Mouse (Mus musculus) CH12F3 (cell line): ENCODE data around the gene Gm8720.
"Not testable (repeated sequence)": the region's sequence is repeated elsewhere in the genome, so short reads cannot be mapped to it uniquely, and the experiment has no call there.

Experiments
- in situ Hi-C: fragments of 300-500 bp; cut with MboI; formaldehyde crosslinking; loops from 2 replicates; pipeline ENCODE4 v1.14.3; 2020; ENCODE audit warnings: low sequenced_read_pairs

Gm8720 gene

DNA sequence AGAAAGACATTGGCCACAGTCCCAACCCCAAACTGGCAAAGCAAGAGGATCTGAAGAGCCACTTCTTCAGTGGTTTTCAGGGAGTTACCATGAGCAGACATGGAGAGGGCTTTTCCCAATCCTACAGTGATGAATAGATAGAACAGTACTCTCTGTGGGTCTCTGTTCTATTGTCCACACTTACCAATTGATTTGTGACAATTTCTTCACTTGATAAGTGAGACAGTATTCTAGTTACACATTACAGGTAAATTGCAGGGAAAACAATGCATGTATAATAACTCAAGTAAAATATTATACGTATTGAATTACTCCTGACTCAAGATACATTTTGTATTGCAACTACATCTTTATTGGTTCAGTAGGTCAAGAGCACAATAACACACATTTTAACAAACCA, at the start of gene Gm8720:
Gene Gm8720 (minus strand): TSS at position 101 of the 400 bp plus-strand sequence.
- in situ Hi-C loops = not testable (repeated sequence)

DNA sequence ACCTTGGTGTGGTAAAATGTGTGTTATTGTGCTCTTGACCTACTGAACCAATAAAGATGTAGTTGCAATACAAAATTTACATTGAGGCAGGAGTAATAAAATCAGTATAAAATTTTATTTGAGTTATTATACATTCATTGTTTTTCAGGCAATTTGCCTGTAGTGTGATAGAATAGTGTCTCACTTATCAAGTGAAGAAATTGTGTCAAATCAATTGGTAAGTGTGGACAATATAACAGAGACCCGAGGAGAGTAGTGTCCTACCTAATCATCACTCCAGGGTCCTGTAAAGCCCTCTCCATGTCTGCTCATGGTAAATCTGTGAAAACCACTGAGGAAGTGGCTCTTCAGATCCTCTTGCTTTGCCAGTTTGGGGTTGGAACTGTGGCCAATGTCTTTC, 12.0 kb downstream of the Gm8720 start, which contains the start of gene Vmn1r163:
Gene Vmn1r163 (plus strand): TSS at position 301 of the 400 bp plus-strand sequence.
- in situ Hi-C loops = not testable (repeated sequence)

DNA sequence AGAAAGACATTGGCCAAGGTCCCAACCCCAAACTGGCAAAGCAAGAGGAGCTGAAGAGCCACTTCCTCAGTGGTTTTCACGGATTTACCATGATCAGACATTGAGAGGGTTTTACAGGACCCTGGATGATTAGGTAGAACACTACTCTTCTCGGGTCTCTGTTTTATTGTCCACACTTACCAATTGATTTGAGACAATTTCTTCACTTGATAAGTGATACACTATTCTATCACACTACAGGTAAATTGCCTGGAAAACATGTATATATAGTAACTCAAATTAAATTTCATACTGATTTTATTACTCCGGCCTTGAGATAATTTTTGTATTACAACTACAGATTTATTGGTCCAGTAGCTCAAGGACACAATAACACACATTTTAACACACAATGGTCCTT, 47.4 kb downstream of the Gm8720 start, which contains the start of gene Gm4216:
Gene Gm4216 (minus strand): TSS at position 101 of the 400 bp plus-strand sequence.
- in situ Hi-C loops = not testable (repeated sequence)
